Mouse (Mus musculus) liver, embryonic 14.5 days (tissue): ENCODE measurements around the gene Sez6l.

ENCODE experiments used
- CTCF ChIP-seq: IDR thresholded peaks from 2 replicates; pipeline ENCODE4 v1.5.1; 2016; ENCODE audit warnings: antibody characterized with exemption, low read depth, control low read depth
- EP300 ChIP-seq: IDR thresholded peaks from 2 replicates; pipeline ENCODE4 v1.6.1; 2016; ENCODE audit warnings: antibody characterized with exemption, low read depth

- TF ChIP-seq CTCF (no peak), EP300 (no peak)
Observed at GRCm38 (mm10) chr5:112501384-112501783, 75.6 kb downstream of the Sez6l start.
